Mouse (Mus musculus): ENCODE results near the gene Cftr. TPM values are rescaled to one million over a fixed set of nuclear protein-coding genes. Genes with fewer than 3 reads are reported as not detected.

The Cftr gene
- total RNA-seq, 2 experiments from 2014 or later: 0.60 to 0.95 TPM

GRCm38 (mm10) chr6:18305130-18305529, 134.6 kb downstream of the Cftr start:
- intact Hi-C loops (cut with DNase I): no loop called here
- DNase-seq (ENCODE audit: extremely low spot score in 1 of 2, low spot score in 2 of 2): no peak

GRCm38 (mm10) chr6:18310983-18311382, 140.5 kb downstream of the Cftr start:
- intact Hi-C loops (cut with DNase I): no loop called here
- no peak for DNase-seq (ENCODE audit: extremely low spot score in 1 of 2, low spot score in 2 of 2)

DNA sequence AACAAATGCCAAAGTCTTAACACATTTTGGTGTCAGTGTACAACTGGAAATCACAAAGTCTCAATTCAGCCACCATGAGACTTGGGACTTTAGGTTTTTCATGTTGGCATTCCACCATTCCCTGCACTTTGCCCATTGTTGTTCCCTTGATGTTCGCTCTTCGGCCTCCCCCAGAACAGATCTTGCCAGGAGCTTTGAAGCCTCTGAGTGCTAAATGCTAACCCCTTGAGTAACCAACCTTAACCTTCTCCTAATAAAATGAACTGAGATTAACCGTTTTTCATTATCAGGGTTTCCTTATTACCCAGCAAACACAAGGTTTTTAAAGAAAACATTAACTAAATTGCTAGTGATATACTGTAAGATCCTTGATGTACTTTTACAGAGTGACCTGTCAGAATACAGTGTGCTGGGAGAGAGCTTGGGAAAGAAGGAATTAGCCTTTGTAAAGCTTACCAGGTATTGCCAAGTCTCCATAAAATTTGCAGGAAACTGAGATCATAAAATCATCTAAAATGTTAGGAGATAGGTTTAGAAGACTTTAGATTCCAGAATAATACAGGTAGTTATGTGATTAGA, 144.0 kb downstream of the Cftr start:
- intact Hi-C loops (cut with DNase I): no loop called here
- no peak for DNase-seq (ENCODE audit: extremely low spot score in 1 of 2, low spot score in 2 of 2)

DNA sequence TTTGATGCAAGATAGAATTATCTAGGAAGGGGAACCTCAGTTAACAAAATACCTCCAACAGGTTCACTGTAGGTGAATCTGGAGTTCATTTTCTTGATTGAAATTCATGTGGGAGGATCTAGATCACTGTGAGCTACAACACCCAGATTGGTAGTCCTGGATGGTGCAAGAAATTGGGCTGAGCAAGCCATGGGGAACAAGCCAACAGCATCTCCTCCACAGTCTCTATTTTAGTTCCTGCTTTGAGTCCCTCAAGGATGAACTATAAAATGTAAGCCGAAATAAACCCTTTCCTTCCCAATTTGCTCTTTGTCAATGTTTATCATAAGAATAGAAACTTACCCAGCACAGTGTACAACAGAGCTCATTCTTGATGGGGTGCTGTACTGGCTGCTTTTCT, 152.5 kb downstream of the Cftr start:
- intact Hi-C loops (cut with DNase I): no loop called here
- no peak for DNase-seq (ENCODE audit: extremely low spot score in 1 of 2, low spot score in 2 of 2)

DNA sequence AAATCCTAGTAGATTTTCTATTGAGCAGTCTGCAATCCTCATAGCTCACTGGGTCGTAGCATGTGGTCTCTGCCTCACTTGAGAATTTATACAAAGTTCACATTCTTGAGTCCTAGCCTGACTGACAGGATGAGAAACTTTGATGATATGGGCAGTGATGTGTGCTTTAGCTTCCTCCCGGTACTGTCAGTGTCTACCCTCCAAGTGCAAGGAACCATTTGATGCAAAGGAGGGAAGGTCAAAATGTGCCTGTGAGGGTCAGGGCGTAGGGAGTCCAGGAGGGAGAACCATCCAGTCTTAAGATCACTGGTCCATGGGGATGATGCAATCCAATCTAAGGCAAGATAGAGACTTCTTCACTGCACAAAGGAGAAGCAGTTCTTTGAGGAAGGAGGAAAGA, 164.9 kb downstream of the Cftr start:
- DNase-seq (ENCODE audit: extremely low spot score in 1 of 2, low spot score in 2 of 2): no peak
- intact Hi-C loops (cut with DNase I): no loop called here

DNA sequence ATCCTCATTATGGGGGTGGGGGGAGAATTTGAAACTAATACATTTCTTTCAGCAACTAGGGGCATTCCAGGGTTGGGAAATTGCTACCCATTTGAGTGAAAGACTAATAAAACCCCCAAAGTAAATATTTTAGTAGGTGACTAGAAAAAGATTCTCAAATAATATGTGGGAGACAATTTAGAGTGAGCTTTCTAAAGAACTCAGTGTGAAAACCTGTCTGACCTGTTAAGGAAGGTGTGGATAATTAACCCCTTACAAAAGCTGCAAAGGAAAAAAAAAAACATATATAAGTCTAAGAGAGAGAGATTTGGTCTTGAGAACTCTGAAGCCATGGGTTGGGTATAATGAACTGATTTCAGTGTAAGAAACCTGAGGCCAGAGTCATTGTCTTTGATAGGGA, 167.8 kb downstream of the Cftr start:
- no peak for DNase-seq (ENCODE audit: extremely low spot score in 1 of 2, low spot score in 2 of 2)
- intact Hi-C loops (cut with DNase I): no loop called here

DNA sequence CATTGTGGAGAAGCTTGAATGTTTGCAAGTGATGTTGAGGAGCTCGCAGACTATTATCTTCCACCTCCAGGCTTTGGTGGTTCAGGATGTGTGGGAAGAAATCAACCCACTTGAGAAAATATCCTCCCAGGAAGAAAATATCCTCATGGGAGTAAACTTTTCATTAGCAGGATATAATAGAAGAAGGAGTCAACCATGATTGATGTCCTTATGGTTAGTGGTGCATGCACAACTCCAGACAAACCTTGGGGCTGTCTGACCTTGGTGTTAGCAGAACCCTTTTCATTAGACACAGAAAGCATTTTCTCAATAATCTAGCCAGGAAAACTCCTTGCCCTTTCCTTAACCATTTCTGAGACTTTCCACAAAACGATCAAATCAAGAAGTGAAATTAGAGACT, 173.8 kb downstream of the Cftr start:
- intact Hi-C loops (cut with DNase I): no loop called here

GRCm38 (mm10) chr6:18349153-18349858, 178.8 kb downstream of the Cftr start:
- DNase-seq (ENCODE audit: extremely low spot score in 1 of 2, low spot score in 2 of 2): no peak
- intact Hi-C loops (cut with DNase I): no loop called here

More for the DNA sequence above, 173.8 kb downstream of the Cftr start:
- DNase-seq (ENCODE audit: extremely low spot score in 1 of 2, low spot score in 2 of 2): no peak

GRCm38 (mm10) chr6:18360154-18360553, 189.7 kb downstream of the Cftr start:
- no peak for DNase-seq (ENCODE audit: extremely low spot score in 1 of 2, low spot score in 2 of 2)
- intact Hi-C loops (cut with DNase I): loop anchor here (10.0 kb wide), 1 partner anchor 1335 kb away; no protein-coding TSS in a partner anchor

- intact Hi-C loops (cut with DNase I): loop anchor here (10.0 kb wide), 1 partner anchor 1336 kb away; no protein-coding TSS in a partner anchor
- DNase-seq (ENCODE audit: extremely low spot score in 1 of 2, low spot score in 2 of 2): no peak
These were observed 190.5 kb downstream of the Cftr start for GRCm38 (mm10) chr6:18360955-18361354.

- DNase-seq (ENCODE audit: extremely low spot score in 1 of 2, low spot score in 2 of 2): no peak
- intact Hi-C loops (cut with DNase I): loop anchor here (10.0 kb wide), 1 partner anchor 1337 kb away; no protein-coding TSS in a partner anchor
These were observed 191.7 kb downstream of the Cftr start for GRCm38 (mm10) chr6:18362232-18362631.

GRCm38 (mm10) chr6:18369054-18369453, 198.6 kb downstream of the Cftr start:
- intact Hi-C loops (cut with DNase I): loop anchor here (10.0 kb wide), 1 partner anchor 1344 kb away; no protein-coding TSS in a partner anchor
- no peak for DNase-seq (ENCODE audit: extremely low spot score in 1 of 2, low spot score in 2 of 2)

- intact Hi-C loops (cut with DNase I): loop anchor here (5.0 to 10.0 kb wide), 2 partner anchors 282 to 1345 kb away; no protein-coding TSS in a partner anchor
- DNase-seq (ENCODE audit: extremely low spot score in 1 of 2, low spot score in 2 of 2): no peak
These were observed 199.2 kb downstream of the Cftr start for GRCm38 (mm10) chr6:18369723-18370122.

Other genes starting within 250 kb of the Cftr start
- 1 to 10 TPM; 2.3 to 3.0 TPM for gene Wnt2, start 140.1 kb upstream of the Cftr start, total RNA-seq (2021)
- gene Asz1, start 61.6 kb upstream of the Cftr start, total RNA-seq (2021): not detected

Data from left cerebral cortex, postnatal 10 days (tissue).